Mouse (Mus musculus) gastrocnemius, adult 8-10 months (tissue): Measurements from ENCODE around the gene Olfr750. TPM values are rescaled to one million over a fixed set of nuclear protein-coding genes. Genes with fewer than 3 reads are reported as not detected.

Experiments
- DNase-seq, 2 experiments: peaks; one replicate each; pipeline ENCODE4 v3.0.0; 2022; ENCODE audit warnings: low spot score in 2 of 2
- total RNA-seq, 4 experiments: library from RNA; stranded (reverse); gene quantifications; 2 replicates each; pipeline ENCODE4 v1.2.4; 2022

Gene Olfr750
- total RNA-seq, 4 experiments from 2014 or later: not detected

- DNase-seq: peak; percentile 76 to 78
These were observed 14.1 kb upstream of the Olfr750 start for GRCm38 (mm10) chr14:51088166-51088969.

- no peak for DNase-seq
These were observed 13.5 kb upstream of the Olfr750 start for GRCm38 (mm10) chr14:51087762-51088161.

- no peak for DNase-seq
These were observed 11.7 kb upstream of the Olfr750 start for GRCm38 (mm10) chr14:51085911-51086310.

- DNase-seq: no peak
These were observed 10.9 kb upstream of the Olfr750 start for GRCm38 (mm10) chr14:51085086-51085485.

GRCm38 (mm10) chr14:51083805-51084204 is 9.6 kb upstream of the Olfr750 start:
- no peak for DNase-seq

- DNase-seq: peak; percentile 52 to 56
These were observed 8.7 kb upstream of the Olfr750 start for GRCm38 (mm10) chr14:51082599-51083581.

- DNase-seq: no peak
These were observed 6.8 kb upstream of the Olfr750 start for GRCm38 (mm10) chr14:51081035-51081434.

- no peak for DNase-seq
These were observed 4.9 kb upstream of the Olfr750 start for GRCm38 (mm10) chr14:51079180-51079579.

- no peak for DNase-seq
These were observed 4.6 kb downstream of the Olfr750 start for GRCm38 (mm10) chr14:51069617-51070016.

GRCm38 (mm10) chr14:51068956-51069355 is 5.3 kb downstream of the Olfr750 start:
- DNase-seq: no peak

- DNase-seq: no peak
These were observed 13.5 kb downstream of the Olfr750 start for GRCm38 (mm10) chr14:51060761-51061160.

GRCm38 (mm10) chr14:51057401-51057831 is 16.8 kb downstream of the Olfr750 start, which contains the start of gene Rnase12:
TSS of gene Rnase12 (minus strand) at chr14:51057661.
- DNase-seq: no peak

GRCm38 (mm10) chr14:51054243-51055237 is 19.7 kb downstream of the Olfr750 start:
- no peak for DNase-seq

GRCm38 (mm10) chr14:51053176-51053575 is 21.1 kb downstream of the Olfr750 start:
- DNase-seq: no peak

- no peak for DNase-seq
These were observed 22.3 kb downstream of the Olfr750 start for GRCm38 (mm10) chr14:51051941-51052340.

GRCm38 (mm10) chr14:51050063-51050462 is 24.2 kb downstream of the Olfr750 start, which contains the start of gene Rnase11:
TSS of gene Rnase11 (minus strand) at chr14:51050163.
- DNase-seq: no peak

GRCm38 (mm10) chr14:51047846-51048245 is 26.4 kb downstream of the Olfr750 start:
- DNase-seq: no peak

GRCm38 (mm10) chr14:51041769-51042168 is 32.5 kb downstream of the Olfr750 start, which contains the start of gene Rnase9:
TSS of gene Rnase9 (minus strand) at chr14:51041869.
- no peak for DNase-seq

- DNase-seq: no peak
These were observed 38.0 kb downstream of the Olfr750 start for GRCm38 (mm10) chr14:51036214-51036613.

- no peak for DNase-seq
These were observed 39.0 kb downstream of the Olfr750 start for GRCm38 (mm10) chr14:51035206-51035605.
